Mouse (Mus musculus) hindbrain, embryonic 15.5 days (tissue): ENCODE measurements around the gene 2810408A11Rik. TPM values are rescaled to one million over a fixed set of nuclear protein-coding genes. Genes with fewer than 3 reads are reported as not detected.
A peak's percentile ranks its signal among the peaks of the same experiment; 100 is the strongest.
"Not testable (repeated sequence)": the region's sequence is repeated elsewhere in the genome, so short reads cannot be mapped to it uniquely, and the experiment has no call there.

Experiments
- ATAC-seq: fragments of 200-750 bp; cut with Nextera tagmentation; 2 replicates; pipeline ENCODE4 v1.8.0; 2017; ENCODE audit warnings: low read depth, moderate number of reproducible peaks, moderate TSS enrichment; ENCODE audit not compliant: low FRiP score
- H3K27ac ChIP-seq: fragments of 300-500 bp; sonication (generic); replicated peaks from 2 replicates; pipeline ENCODE4 v1.5.1; 2015; ENCODE audit warnings: mild to moderate bottlenecking, inconsistent platforms
- H3K27me3 ChIP-seq: fragments of 300-500 bp; sonication (generic); 2 replicates; pipeline ENCODE4 v1.6.1; 2015; ENCODE audit warnings: control low read depth, inconsistent platforms
- H3K36me3 ChIP-seq: fragments of 300-500 bp; sonication (generic); 2 replicates; pipeline ENCODE4 v1.6.1; 2015; ENCODE audit warnings: control low read depth, inconsistent platforms
- H3K4me1 ChIP-seq: fragments of 300-500 bp; sonication (generic); replicated peaks from 2 replicates; pipeline ENCODE4 v1.6.1; 2015; ENCODE audit warnings: control low read depth, inconsistent platforms
- H3K4me2 ChIP-seq: fragments of 300-500 bp; sonication (generic); 2 replicates; pipeline ENCODE4 v1.6.1; 2015; ENCODE audit warnings: moderate library complexity, mild to moderate bottlenecking, inconsistent platforms
- H3K4me3 ChIP-seq: fragments of 300-500 bp; sonication (generic); 2 replicates; pipeline ENCODE4 v1.5.1; 2015; ENCODE audit warnings: mild to moderate bottlenecking, inconsistent platforms
- H3K9ac ChIP-seq: fragments of 300-500 bp; sonication (generic); 2 replicates; pipeline ENCODE4 v1.6.1; 2015; ENCODE audit warnings: inconsistent platforms
- H3K9me3 ChIP-seq: fragments of 300-500 bp; sonication (generic); 2 replicates; pipeline ENCODE4 v1.6.1; 2016; ENCODE audit warnings: control low read depth, inconsistent platforms
- WGBS: fragments of 180-500 bp; shearing (Covaris S2); methylation state at CpG from one replicate; pipeline ENCODE4 v1.1.7; 2015; 5-methylcytosine and 5-hydroxymethylcytosine counted together
- polyA plus RNA-seq: library from polyadenylated mRNA; unstranded; fragments of >200 nt; fragmentation: Nextera tagmentation; extraction: Ambion mirVana; gene quantifications from 2 replicates; pipeline ENCODE4 v1.2.1, GENCODE M21; 2015

The 2810408A11Rik gene
- polyA plus RNA-seq, 1 experiment from 2014 or later = 8.8 TPM

- no peaks in the 10 kb centered on the region for H3K36me3 ChIP-seq
- peaks cover 25% of the 10 kb centered on the region for H3K27me3 ChIP-seq
- 67% methylated on average over 5 of the region's 5 CpGs for WGBS
- no peak overlapping the region for H3K27ac ChIP-seq
- ATAC-seq = no peak
- no peak overlapping the region for H3K9ac ChIP-seq
- no peaks in the 10 kb centered on the region for H3K9me3 ChIP-seq
- no peak overlapping the region for H3K4me3 ChIP-seq
- H3K4me2 ChIP-seq = no peak overlapping the region
- peaks cover 28% of the 10 kb centered on the region for H3K4me1 ChIP-seq
Measured at GRCm38 (mm10) chr11:69937834-69938233, 37.0 kb upstream of the 2810408A11Rik start.

- Histone ChIP-seq H3K36me3 (no peaks in the 10 kb centered on the region), H3K9ac (no peak overlapping the region)
- 44% methylated on average over 4 of the region's 4 CpGs for WGBS
Measured at GRCm38 (mm10) chr11:69937385-69937784, 36.6 kb upstream of the 2810408A11Rik start.

GRCm38 (mm10) chr11:69936714-69937347 lies 36.0 kb upstream of the 2810408A11Rik start:
- Histone ChIP-seq H3K27me3 (peaks cover 25% of the 10 kb centered on the region), H3K4me2 (peak overlapping the region; percentile 100), H3K4me3 (peak overlapping the region; percentile 69), H3K27ac (no peak overlapping the region), H3K9ac (peak overlapping the region; percentile 56; the same call in 1 of the 2 replicates), H3K9me3 (no peaks in the 10 kb centered on the region), H3K36me3 (no peaks in the 10 kb centered on the region), H3K4me1 (peaks cover 28% of the 10 kb centered on the region)
- 46% methylated on average over 9 of the region's 9 CpGs for WGBS
- ATAC-seq = no peak

More at GRCm38 (mm10) chr11:69937385-69937784, 36.6 kb upstream of the 2810408A11Rik start:
- Histone ChIP-seq H3K27me3 (peaks cover 25% of the 10 kb centered on the region), H3K4me3 (no peak overlapping the region), H3K4me1 (peaks cover 28% of the 10 kb centered on the region), H3K27ac (no peak overlapping the region), H3K4me2 (0 out of 2 replicates have a peak overlapping the region, but pooled peaks have one; percentile 100), H3K9me3 (no peaks in the 10 kb centered on the region)
- no peak for ATAC-seq

- Histone ChIP-seq H3K9ac (peak overlapping the region; percentile 56), H3K4me2 (peak overlapping the region; percentile 100), H3K4me3 (peak overlapping the region; percentile 69), H3K27me3 (peaks cover 25% of the 10 kb centered on the region), H3K4me1 (peaks cover 28% of the 10 kb centered on the region), H3K27ac (no peak overlapping the region), H3K9me3 (no peaks in the 10 kb centered on the region), H3K36me3 (no peaks in the 10 kb centered on the region)
- no peak; the same call in 1 of the 2 replicates for ATAC-seq
- WGBS = 3% methylated on average over 27 of the region's 30 CpGs
Measured at GRCm38 (mm10) chr11:69936156-69936555, 35.4 kb upstream of the 2810408A11Rik start.

GRCm38 (mm10) chr11:69935137-69935879 lies 34.5 kb upstream of the 2810408A11Rik start, which contains the start of gene Ybx2:
Gene Ybx2 (plus strand): TSS chr11:69935796.
- H3K27me3 ChIP-seq = peaks cover 25% of the 10 kb centered on the region
- H3K36me3 ChIP-seq = no peaks in the 10 kb centered on the region
- peak within 1 kb of the TSS; percentile 56 for H3K9ac ChIP-seq
- H3K27ac ChIP-seq = no peak within 1 kb of the TSS
- WGBS = 1% methylated on average over 54 of the region's 62 CpGs
- ATAC-seq = peak; percentile 96
- H3K4me3 ChIP-seq = peak within 1 kb of the TSS; percentile 69
- H3K4me1 ChIP-seq = peaks cover 28% of the 10 kb centered on the region
- H3K4me2 ChIP-seq = peak within 1 kb of the TSS; percentile 100
- H3K9me3 ChIP-seq = no peaks in the 10 kb centered on the region

- Histone ChIP-seq H3K9me3 (no peaks in the 10 kb centered on the region), H3K27ac (no peak overlapping the region), H3K36me3 (no peaks in the 10 kb centered on the region), H3K4me1 (peaks cover 28% of the 10 kb centered on the region), H3K27me3 (peaks cover 25% of the 10 kb centered on the region), H3K4me3 (no peak overlapping the region), H3K4me2 (peak overlapping the region; percentile 100), H3K9ac (no peak overlapping the region)
- 21% methylated on average over 6 of the region's 6 CpGs for WGBS
- no peak for ATAC-seq
Measured at GRCm38 (mm10) chr11:69934681-69935080, 33.9 kb upstream of the 2810408A11Rik start.

GRCm38 (mm10) chr11:69934169-69934568 lies 33.4 kb upstream of the 2810408A11Rik start:
- Histone ChIP-seq H3K4me3 (peak overlapping the region; percentile 14; the same call in 1 of the 2 replicates), H3K36me3 (no peaks in the 10 kb centered on the region), H3K4me2 (peak overlapping the region; percentile 48), H3K27me3 (peaks cover 22% of the 10 kb centered on the region), H3K9me3 (no peaks in the 10 kb centered on the region), H3K4me1 (peaks cover 28% of the 10 kb centered on the region), H3K27ac (no peak overlapping the region), H3K9ac (no peak overlapping the region)
- WGBS = under 1% methylated on average over 18 of the region's 18 CpGs
- no peak for ATAC-seq

GRCm38 (mm10) chr11:69933066-69933465 lies 32.3 kb upstream of the 2810408A11Rik start:
- no peak overlapping the region for H3K4me3 ChIP-seq

GRCm38 (mm10) chr11:69932254-69932653 lies 31.5 kb upstream of the 2810408A11Rik start:
- Histone ChIP-seq H3K9ac (no peak overlapping the region), H3K27me3 (peaks cover 8% of the 10 kb centered on the region), H3K27ac (no peak overlapping the region), H3K4me2 (no peak overlapping the region), H3K4me1 (peaks cover 28% of the 10 kb centered on the region), H3K9me3 (no peaks in the 10 kb centered on the region), H3K4me3 (no peak overlapping the region), H3K36me3 (no peaks in the 10 kb centered on the region)
- 42% methylated on average over 3 of the region's 3 CpGs for WGBS
- no peak for ATAC-seq

More at GRCm38 (mm10) chr11:69933066-69933465, 32.3 kb upstream of the 2810408A11Rik start:
- Histone ChIP-seq H3K36me3 (no peaks in the 10 kb centered on the region), H3K9me3 (no peaks in the 10 kb centered on the region), H3K9ac (no peak overlapping the region), H3K27me3 (peaks cover 16% of the 10 kb centered on the region), H3K27ac (no peak overlapping the region), H3K4me2 (no peak overlapping the region), H3K4me1 (peaks cover 28% of the 10 kb centered on the region)
- ATAC-seq = no peak
- 82% methylated on average over 4 of the region's 4 CpGs for WGBS

GRCm38 (mm10) chr11:69931769-69932168 lies 31.0 kb upstream of the 2810408A11Rik start:
- peaks cover 3% of the 10 kb centered on the region for H3K27me3 ChIP-seq
- no peak overlapping the region for H3K4me3 ChIP-seq
- no peaks in the 10 kb centered on the region for H3K9me3 ChIP-seq
- no peak overlapping the region for H3K27ac ChIP-seq
- no peak overlapping the region for H3K9ac ChIP-seq
- WGBS = 78% methylated on average over 8 of the region's 8 CpGs
- H3K36me3 ChIP-seq = no peaks in the 10 kb centered on the region
- peaks cover 25% of the 10 kb centered on the region for H3K4me1 ChIP-seq
- ATAC-seq = no peak
- H3K4me2 ChIP-seq = no peak overlapping the region

GRCm38 (mm10) chr11:69930967-69931537 lies 30.3 kb upstream of the 2810408A11Rik start:
- no peak for ATAC-seq
- H3K9ac ChIP-seq = no peak overlapping the region
- H3K9me3 ChIP-seq = no peaks in the 10 kb centered on the region
- WGBS = 75% methylated on average over 3 of the region's 3 CpGs
- peaks cover 18% of the 10 kb centered on the region for H3K4me1 ChIP-seq
- no peak overlapping the region for H3K4me2 ChIP-seq
- 0 out of 2 replicates have a peak, but pooled peaks cover 2% of the 10 kb centered on the region for H3K27me3 ChIP-seq
- H3K27ac ChIP-seq = no peak overlapping the region
- H3K4me3 ChIP-seq = no peak overlapping the region
- H3K36me3 ChIP-seq = no peaks in the 10 kb centered on the region

- H3K9ac ChIP-seq, H3K9me3 ChIP-seq, H3K4me2 ChIP-seq, H3K4me3 ChIP-seq, H3K27ac ChIP-seq, H3K27me3 ChIP-seq, H3K36me3 ChIP-seq, ATAC-seq: not testable (repeated sequence)
- H3K4me1 ChIP-seq = peaks cover 11% of the 10 kb centered on the region
- 87% methylated on average over 8 of the region's 8 CpGs for whole genome bisulfite sequencing
Measured at GRCm38 (mm10) chr11:69930176-69930575, 29.4 kb upstream of the 2810408A11Rik start.
